In genomic region chr2:144452364-144453008, GRCm38 (mm10) we compare ENCODE assay signal across 9 mouse cellular contexts.
DNase-seq lines count a peak whose midpoint lies in the region; ATAC-seq lines count a peak whose summit lies in the region.
"Had no signal": no experiment of that assay in that cellular context is flagged by ENCODE, and none has a peak within 500 bp of the region (broad histone marks: within the 10 kb centered on the region; RNA-seq: fewer than 3 reads in every experiment).

No protein-coding gene starts in this region.

- no peaks in the 10 kb centered on the region for H3K36me3 ChIP-seq in hindbrain, embryonic 14.5 days (replicated peaks; ENCODE audit: control insufficient read depth, insufficient read depth)
- H3K36me3 ChIP-seq: liver, embryonic 15.5 days had no signal

- H3K9ac ChIP-seq in hindbrain, embryonic 14.5 days = no peak overlapping the region
- H3K9ac ChIP-seq: liver, embryonic 15.5 days had no signal

- DNase-seq in Muller cell, postnatal 12 days (ENCODE audit: inconsistent ontology term) = peak; percentile 73
- peak; percentile 76 for DNase-seq in cerebellum, adult 8-10 months
- DNase-seq in frontal cortex, postnatal 10 days (ENCODE audit: low spot score in 2 of 2) = peak; percentile 48 to 75
- peak; percentile 76 for DNase-seq in hindbrain, embryonic 14.5 days (ENCODE audit: low spot score)
- peak; percentile 88 to 90 for DNase-seq in layer of hippocampus, postnatal 10 days (ENCODE audit: low spot score in 2 of 2)
- DNase-seq in lung, postnatal 10 days = peak; percentile 87
- DNase-seq in retina, adult 2 months (ENCODE audit: low read depth, low spot score) = peak; percentile 48
- peak; percentile 67 for DNase-seq in thymus, postnatal 25 days

- ATAC-seq in hindbrain, embryonic 14.5 days (ENCODE audit: low FRiP score) = peak; percentile 53; the same call in 1 of the 2 replicates

- H3K4me2 ChIP-seq in hindbrain, embryonic 14.5 days (replicated peaks) = no peak overlapping the region
- H3K4me2 ChIP-seq: liver, embryonic 15.5 days had no signal

- 17% methylated on average over 8 of the region's 8 CpGs for WGBS in hindbrain, embryonic 14.5 days

- no peak overlapping the region for H3K4me3 ChIP-seq in hindbrain, embryonic 14.5 days (replicated peaks; ENCODE audit: low read length)
- H3K4me3 ChIP-seq: liver, embryonic 15.5 days had no signal

- H3K4me1 ChIP-seq in hindbrain, embryonic 14.5 days (replicated peaks; ENCODE audit: control insufficient read depth, insufficient read depth, low read length) = no peaks in the 10 kb centered on the region
- H3K4me1 ChIP-seq: liver, embryonic 15.5 days had no signal

- no peaks in the 10 kb centered on the region for H3K9me3 ChIP-seq in hindbrain, embryonic 14.5 days (ENCODE audit: control insufficient read depth, low read length)
- H3K9me3 ChIP-seq: liver, embryonic 15.5 days had no signal

- H3K27ac ChIP-seq in hindbrain, embryonic 14.5 days = no peak overlapping the region
- H3K27ac ChIP-seq: liver, embryonic 15.5 days had no signal

- peaks cover 31% of the 10 kb centered on the region for H3K27me3 ChIP-seq in hindbrain, embryonic 14.5 days (ENCODE audit: control insufficient read depth, insufficient read depth, low read length)
